Mouse (Mus musculus): Measurements from ENCODE around the gene Usp16.

Usp16 gene

DNA sequence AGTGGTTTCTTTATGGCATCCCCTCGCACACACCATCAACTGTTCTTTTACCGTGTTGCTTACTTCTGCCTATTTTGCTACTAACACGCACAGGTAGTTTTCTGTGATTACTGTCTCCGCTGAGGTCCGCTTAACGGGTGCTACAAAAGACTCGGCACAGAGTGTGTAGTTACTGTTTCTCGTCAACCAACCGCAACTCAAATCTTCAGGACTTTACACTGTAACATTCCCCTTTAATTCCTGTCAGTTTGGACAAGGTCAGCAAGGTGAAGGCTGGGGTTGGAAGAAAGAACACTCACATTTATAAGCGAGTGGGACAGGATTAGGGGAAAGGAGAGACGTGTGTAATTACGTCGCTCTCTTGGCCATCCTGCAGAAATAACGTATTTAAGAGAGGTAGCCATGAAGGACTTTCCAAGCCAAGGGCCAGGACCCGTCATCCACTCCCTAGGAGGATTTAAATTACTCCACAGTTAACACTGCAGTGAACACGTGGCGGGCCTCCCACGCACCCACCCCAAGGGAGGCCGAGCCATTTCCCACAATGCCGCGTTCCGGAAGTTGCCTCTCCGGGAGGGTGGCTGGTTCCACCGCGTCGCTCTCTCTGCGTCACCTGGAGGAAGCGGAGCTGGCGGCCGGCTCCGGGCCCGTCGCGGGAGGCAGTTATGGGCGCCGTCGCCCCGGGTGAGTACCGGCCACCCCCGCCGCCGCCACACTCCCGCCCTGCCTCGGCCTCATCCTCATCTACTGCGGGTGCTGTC lies at the start of gene Usp16:
Gene Usp16, plus strand, starts transcription at position 285 of the 761 bp plus-strand sequence.
- DNase-seq (ENCODE audit: low read depth, low spot score), result peak; percentile 87

DNA sequence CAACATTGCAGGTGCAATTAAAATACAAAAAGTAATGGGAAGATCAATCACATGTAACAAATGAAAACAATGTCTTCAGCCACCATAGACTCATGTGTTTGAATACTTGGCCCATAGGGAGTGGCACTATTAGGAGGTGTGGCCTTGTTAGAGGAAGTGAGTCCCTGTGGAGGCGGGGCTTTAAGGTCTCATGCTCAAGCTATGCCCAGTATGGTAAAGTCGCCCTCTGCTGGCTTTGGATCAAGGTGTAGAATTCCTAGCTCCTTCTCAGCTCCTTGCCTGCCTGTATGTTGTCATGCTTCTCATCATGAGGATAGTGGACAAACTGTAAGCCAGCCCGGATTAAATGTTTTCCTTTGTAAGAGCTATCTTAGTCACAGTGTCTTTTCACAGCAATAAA lies 49.5 kb upstream of the Usp16 start:
- DNase-seq (ENCODE audit: low read depth, low spot score), result no peak

DNA sequence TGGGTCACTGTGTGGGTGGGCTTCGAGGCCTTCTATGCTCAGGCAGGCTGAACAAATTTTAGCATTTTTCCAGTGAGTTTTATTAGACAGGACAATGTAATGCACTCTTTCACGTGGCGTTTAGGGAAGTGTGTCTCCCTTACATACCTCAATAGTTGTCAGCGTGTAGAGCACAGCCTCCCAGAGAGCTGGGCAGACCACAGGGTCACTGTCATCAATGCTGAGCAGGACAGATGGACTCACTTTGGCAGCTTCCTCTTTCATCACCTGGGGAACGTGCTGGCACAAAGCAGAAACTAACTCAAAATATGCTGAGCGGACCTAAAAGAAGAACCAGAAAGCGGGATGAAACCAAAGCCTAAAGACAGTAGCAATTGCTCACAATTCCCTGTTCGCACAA lies 33.8 kb upstream of the Usp16 start:
- DNase-seq (ENCODE audit: low read depth, low spot score), result no peak

DNA sequence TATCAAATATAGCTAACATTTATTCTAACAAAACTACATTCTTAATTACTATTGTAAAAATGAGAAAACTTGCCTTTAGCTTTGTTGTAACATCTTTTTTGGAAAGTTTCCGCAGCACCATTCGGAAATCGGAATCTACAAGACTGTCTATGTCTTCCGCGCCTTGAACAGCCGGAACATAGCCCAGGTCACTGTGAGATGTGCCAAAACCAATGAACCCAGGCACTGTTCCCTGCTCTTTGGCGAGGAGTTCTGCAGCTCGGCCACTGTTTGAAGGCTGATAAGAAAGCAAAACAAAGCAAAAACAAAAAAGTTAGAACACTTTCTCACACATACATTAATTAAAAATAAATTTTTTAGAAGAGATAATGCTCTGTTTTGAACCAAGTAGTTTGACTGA lies 27.0 kb upstream of the Usp16 start:
- DNase-seq (ENCODE audit: low read depth, low spot score), result no peak

DNA sequence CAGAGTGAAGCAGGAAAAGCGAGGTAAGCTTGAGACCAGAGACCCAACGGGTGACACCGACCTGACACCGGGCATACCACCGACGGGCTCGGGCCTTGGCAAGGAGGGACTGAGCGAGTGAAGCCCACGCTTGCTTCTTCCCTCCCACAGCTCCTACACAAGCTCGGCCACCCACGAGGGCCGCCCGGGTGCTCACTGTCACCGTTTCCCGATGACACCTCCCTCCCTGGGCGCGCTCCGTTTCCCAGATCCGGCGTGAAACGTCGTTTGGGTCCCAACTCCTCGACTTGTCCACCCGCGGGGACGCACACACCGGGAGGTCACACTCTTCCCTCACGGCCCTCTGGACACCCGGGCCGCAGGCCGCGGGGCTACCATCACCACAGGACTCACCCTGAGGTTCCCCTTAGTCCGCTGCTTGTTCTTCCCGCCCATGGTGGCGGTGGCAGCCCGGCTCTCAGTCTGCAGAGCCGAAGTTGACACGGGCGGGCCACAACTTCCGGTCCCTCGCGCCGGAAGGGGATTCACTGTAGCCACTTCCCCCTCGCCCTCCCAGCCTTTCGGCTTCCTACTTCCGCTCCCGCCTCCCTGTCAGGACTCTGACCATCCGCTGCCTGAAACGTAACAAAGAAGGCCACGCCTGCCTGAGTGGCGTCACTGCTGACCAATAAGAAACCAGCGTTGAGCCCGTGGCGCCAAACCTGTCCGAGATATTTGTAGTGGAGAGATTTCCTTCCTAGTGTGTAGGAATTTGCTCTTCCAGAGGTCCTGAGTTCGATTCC lies 22.3 kb upstream of the Usp16 start, which contains the start of gene Ltn1:
Gene Ltn1, minus strand, starts transcription at position 580 of the 782 bp plus-strand sequence.
- DNase-seq (ENCODE audit: low read depth, low spot score), result peak; percentile 97

DNA sequence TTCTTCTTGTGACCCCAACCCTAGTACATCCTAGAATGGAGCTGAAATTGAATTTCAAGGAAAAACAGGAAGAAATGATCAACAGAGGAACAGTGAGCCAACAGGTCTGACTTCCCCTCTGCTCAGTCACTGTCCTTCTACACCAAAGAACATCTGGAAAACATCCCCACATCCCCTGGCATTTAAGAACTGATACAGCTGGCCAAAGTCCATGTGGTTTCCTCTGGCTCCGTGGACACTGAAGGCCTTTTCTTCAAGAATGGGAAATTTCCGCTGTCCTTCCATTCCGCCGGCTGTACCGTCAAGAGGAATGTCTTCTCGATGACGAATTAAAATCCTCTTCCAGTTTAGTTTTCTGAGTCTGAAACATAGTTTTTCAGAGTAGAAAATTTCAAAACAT lies 20.2 kb upstream of the Usp16 start:
- no peak for DNase-seq (ENCODE audit: low read depth, low spot score)

DNA sequence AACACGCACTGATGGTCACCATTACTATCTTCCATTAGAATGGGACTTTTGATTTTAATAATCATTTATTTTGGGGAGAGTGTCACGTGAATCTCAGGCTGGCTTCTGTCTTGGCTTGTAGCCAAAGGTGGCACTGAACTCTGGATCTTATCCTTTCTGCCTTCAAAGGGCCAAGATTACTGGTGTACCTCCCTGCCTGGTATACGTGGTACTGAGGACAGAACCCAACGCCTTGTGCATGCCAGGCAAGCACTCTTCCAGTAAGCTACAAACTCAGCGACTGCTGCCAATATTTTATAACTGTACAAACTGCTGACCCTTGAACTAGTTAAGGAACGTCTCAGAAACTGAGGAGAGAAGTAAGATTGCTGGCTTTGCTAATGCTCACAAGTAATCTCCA lies 19.6 kb upstream of the Usp16 start:
- DNase-seq (ENCODE audit: low read depth, low spot score), result no peak

DNA sequence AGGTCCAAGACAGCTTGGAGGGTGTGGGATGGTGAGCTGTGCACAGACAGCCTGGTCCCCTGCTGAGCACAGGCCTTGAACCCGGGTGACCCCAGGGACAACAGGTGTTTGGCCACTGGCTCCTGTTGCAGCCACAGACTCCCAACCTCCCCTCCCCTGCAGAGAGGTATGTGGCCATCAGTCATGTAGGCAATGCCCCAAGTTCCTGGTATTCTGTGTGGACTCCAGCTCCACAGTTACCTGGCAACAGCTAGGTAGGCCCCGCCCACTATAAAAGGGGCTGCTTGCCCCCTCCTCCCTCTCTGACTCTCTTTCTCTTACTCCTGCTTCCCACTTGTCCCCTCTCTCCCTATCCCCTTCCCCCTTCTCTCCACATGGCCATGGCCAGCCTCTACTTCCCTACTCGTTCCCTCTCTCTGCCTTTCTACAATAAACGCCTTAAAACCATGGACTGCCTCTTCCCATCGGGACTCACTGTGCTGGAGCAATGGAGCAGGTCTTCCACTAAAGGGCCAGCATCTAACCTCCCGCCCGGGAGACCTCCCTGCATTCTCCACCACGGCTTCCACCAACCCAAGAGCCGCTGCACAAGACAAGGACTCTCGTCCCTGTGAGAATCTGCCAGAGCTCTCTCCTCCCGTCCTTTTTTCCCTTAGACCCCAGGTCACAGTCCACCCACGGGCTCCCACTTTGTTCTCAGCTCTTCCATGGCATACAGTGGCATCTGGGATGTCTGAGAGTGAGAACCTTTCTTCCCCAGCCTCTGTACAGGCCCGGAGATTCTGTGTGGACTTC lies 18.9 kb upstream of the Usp16 start:
- DNase-seq (ENCODE audit: low read depth, low spot score), result no peak

DNA sequence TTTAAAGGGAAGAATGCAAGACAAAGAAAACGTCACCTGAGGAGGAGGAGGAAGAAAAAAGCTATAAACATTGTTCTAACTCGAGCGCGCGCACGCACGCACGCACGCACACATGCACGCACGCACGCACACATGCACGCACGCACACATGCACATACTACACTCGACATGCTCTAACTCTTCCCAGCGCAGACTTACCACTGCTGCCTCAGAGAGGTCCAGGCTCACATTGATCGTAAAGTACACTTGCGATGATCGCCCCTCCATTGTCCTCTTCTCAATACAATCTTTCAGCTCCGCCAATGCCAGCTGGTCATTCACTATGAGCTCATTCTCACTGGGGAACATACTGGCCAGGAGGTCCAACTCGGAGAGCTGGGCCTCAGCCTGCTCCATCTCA lies 17.4 kb upstream of the Usp16 start:
- DNase-seq (ENCODE audit: low read depth, low spot score), result no peak

DNA sequence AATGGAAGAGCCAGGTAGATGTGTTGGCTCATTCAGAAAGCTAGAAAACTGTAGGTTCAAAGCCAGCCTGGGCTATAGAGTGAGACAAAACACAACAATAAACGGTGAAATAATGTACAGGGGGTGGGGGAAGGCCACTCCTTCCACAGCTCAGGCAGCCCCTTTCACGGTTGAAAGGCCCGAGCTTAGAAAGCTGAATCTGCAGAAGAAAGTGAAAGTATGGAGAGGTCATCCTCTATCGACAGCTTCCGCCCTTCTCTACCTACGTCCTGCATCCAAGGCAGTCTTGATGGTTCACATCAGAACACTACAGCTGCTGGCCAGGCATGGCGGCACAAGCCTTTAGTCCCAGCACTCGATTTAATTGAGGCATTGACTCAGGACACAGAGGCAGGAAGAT lies 15.8 kb upstream of the Usp16 start:
- DNase-seq (ENCODE audit: low read depth, low spot score), result no peak

DNA sequence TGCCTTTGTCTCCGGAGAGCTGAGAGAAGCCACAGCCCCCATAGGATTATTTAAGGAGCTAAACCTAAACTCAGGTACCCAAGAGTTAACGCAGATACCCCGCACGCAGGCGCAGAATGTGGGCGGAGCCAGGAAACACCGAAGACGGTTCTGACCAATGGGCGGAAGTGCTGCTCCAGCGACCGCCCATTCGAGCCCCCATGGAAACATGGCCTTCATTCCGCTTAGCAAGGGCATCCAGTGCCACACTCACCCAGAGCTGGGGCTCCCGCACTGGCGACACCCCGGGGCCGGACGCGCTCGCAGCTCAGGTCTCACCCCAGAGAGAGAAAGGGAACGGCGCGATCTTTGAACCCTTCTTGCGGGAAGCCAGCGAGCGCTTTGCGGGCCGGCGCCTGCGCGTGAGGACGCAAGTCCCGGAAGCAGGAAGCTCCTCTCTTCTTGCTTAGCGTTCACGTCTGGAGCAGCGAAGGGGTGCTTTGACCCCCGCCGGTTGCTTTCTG lies 14.3 kb upstream of the Usp16 start, which contains the start of gene Rwdd2b:
Gene Rwdd2b, minus strand, starts transcription at position 390 of the 503 bp plus-strand sequence.
- peak; percentile 86 for DNase-seq (ENCODE audit: low read depth, low spot score)

DNA sequence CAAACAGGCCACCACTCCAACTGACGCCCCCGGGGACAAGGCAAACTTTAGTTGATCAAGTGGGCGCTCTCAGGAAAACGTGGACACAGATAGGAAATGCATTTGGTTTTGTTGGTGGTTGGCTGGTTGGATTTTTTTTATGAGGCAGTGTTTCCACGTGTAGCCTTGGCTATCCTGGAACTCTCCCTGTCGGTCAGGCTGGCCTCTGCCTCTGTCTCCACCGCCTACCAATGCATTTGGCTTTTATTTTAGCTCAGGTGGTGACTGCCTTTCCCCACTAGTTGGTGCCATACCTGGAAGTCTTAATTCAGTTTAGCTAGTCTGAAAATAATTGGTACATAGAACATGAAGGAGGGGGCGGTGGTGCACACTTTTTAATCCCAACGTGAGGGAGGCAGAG lies 13.4 kb upstream of the Usp16 start:
- DNase-seq (ENCODE audit: low read depth, low spot score), result no peak

DNA sequence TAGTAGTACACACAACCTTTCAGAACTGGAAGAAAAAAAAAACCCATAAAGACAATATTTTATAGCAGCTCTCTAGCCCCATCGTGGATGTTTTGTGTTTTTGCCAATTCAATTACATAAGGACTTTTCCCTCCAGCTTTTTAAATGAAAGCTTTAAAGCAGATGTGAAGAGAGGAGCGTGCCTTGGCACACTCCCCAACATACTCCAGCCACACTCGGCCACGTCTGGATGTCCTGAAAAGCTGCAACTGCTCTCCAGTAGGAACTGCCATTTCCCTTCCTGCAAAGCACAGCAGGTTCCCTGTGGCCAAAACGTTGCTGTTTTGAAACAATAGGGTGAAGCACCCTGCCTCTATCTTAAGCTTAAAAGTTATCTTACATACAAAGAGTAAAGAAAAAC lies 12.2 kb upstream of the Usp16 start:
- DNase-seq (ENCODE audit: low read depth, low spot score), result no peak

DNA sequence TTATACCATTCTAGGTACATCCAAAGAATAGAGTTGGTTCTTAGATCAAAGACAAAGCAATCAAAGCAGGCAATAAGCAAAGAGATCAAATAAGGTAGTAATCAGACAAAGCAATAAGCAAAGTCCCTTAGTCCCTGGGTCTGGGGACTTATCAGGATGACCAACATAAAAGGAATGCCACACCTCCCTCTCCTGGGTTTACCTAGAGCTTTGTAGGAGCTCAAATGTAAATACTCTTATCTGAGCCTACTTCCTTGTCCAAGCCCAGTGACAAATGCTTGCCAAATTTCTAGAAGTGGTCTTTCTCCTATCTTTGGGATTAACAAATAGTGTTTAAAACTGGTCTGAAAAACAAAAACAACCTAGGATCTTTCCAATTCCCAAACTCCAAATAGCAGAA lies 11.3 kb upstream of the Usp16 start:
- no peak for DNase-seq (ENCODE audit: low read depth, low spot score)

DNA sequence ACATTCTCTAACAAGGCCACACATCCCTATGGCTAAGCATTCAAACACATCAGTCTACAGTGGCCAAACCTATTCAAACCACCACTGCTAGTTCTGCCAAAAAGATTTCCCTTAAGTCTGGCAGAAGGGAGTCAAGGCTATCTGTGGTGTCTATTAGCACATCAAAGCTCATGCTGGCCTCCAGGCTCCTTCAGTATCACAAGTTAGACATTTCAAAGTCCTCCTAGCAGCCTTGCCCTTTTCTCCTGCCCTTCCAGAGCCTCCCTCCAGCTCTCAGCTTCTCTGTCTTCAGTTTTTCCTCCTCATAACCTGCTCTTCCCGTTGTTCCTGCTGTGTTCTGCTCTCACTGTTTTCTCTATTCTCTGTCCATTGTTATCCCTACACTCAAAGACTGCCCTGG lies 10.4 kb upstream of the Usp16 start:
- no peak for DNase-seq (ENCODE audit: low read depth, low spot score)

DNA sequence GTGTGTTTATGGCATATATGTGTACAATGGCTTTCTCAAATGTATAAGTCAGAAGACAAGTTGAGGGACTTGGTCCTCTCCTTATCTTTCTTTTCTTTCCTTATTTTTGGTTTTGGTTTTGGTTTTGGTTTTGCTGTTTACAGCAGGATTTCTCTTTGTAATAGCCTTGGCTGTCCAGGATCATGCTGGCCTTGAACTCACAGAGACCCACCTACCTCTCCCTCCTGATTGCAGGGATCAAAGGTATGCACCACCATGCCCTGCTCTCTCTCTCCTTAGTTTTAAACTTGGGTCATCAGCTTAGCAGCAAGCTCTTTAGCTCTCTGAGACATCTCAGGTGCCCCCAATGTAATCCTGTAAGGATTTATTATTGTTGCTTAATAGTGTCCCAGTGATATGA lies 9.4 kb upstream of the Usp16 start:
- DNase-seq (ENCODE audit: low read depth, low spot score), result no peak

DNA sequence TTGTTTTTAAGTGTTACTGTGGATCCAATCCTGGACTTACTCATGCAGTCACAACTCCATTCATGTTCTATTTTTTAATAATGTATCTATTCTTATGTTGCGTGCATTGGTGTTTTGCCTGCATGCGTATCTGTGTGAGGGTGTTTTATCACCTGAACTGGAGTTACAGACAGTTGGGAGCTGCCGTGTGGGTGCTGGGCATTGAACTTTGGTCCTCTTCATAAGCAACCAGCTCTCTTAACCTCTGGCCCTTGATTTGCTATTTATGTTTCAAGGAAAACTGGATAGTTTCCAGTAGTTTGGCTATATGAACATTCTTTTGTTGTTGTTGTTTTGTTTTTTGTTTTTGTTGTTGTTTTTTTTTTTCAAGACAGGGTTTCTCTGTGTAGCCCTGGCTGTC lies 9.0 kb upstream of the Usp16 start:
- no peak for DNase-seq (ENCODE audit: low read depth, low spot score)

DNA sequence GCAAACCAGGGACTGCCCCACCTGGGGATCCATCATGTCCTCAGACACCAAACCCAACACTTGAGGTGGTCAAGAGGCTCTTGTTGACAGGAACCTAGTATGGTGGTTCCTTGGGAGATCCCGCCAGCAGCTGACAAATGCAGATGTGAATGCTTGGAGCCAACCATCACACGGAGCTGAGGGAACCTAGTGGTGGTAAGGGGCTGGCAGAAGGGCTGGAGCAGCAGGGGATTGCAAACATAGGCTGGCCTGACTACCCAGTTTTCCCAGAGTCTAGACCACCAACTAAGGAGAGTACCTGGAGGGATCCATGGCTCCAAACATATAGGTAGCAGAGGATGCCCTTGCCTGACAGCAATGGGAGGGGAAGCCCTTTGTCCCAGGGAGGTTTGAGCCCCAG lies 1.3 kb upstream of the Usp16 start:
- DNase-seq (ENCODE audit: low read depth, low spot score), result no peak

DNA sequence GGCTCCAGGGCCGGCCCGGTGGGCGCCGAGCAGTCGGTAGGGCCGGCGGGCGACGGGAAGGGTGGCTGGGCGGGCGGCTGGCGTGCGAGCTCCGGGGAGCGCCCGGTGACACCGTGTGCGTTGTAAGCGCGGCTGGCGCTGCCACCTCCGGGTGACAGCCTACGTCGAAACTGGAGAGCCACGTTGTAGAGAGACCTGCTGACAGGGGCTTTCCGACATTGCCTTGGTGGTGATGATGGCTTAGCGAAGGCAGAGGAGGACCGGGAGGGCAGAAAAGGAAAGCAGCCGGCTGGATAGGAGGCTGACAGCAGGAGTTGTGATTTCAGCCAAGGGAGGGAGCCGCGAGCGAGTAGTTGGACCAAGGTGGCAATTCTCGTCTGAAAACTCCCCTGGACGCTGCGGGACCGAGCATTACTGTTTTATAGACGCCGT lies 693 bp downstream of the Usp16 start:
- DNase-seq (ENCODE audit: low read depth, low spot score), result no peak

DNA sequence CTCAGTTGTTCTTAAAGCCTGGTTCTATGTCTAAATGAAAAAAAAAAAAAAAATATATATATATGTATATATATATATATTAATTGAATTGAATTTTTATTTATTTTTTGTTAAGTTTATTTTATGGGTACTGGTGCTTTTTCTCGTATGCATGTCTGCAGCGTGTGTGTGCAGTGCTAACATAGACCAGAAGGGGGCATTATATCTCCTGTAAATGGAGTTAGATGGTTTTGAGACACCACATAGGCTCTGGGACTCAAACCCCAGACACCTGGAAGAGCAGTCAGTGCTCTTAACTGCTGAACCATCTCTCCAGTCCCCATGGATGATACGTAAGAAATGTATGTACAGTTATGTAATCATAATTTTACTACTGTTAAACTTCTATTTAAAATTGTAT lies 4.2 kb downstream of the Usp16 start:
- DNase-seq (ENCODE audit: low read depth, low spot score), result no peak

DNA sequence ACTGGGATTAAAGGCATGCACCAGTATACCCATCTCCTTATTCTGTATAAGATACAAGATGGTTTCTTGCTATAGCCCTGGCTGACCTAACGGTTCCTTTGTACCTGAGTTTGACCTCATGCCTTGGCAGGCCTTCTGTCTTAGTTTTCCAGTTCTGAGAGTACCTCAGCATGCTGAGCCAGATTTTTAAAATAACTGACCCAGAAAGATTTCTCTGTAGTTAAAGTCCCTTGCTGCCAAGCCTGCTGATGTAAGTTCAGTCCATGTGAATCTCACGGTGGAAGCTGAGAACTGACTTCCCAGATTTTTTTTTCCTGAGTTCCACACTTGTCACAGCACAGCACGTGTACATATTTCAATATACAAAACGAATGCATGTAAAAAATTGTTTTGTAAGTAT lies 16.1 kb downstream of the Usp16 start:
- no peak for DNase-seq (ENCODE audit: low read depth, low spot score)

DNA sequence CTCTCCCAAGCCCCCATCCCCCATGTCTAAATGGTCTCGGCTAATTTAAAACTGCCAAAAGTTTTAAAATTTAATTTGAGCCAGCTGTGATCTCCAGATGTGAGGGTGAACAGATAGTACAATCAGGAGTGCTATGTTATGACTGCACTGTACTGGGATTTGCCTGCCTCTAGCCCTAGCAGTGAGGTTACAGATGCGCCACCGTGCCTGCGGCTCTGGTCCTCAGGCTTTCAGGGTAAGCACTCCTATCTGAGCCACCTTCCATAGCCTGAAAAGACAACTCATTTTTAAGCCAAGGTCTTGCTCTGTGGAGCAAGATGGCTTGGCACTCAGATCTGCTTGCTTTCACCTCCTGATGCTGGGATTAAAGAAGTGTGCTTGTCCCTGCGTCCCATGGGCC lies 29.9 kb downstream of the Usp16 start:
- DNase-seq (ENCODE audit: low read depth, low spot score), result no peak

All from retina, postnatal 7 days (tissue).